Mouse (Mus musculus) bone marrow, adult 2 months (tissue): ENCODE results near the gene Tmem63c. TPM values are rescaled to one million over a fixed set of nuclear protein-coding genes. Genes with fewer than 3 reads are reported as not detected.

Experiments
- H3K27ac ChIP-seq: fragments of 200-500 bp; 2 replicates; pipeline ENCODE4 v1.5.1; 2012; ENCODE audit warnings: low read depth, mild to moderate bottlenecking, control low read depth, inconsistent platforms, low read length; ENCODE audit not compliant: control insufficient read depth, poor library complexity, insufficient read depth
- H3K4me1 ChIP-seq: fragments of 200-500 bp; 2 replicates; pipeline ENCODE4 v1.6.1; 2011; ENCODE audit warnings: low read length; ENCODE audit not compliant: control insufficient read depth, insufficient read depth
- H3K4me3 ChIP-seq: fragments of 200-500 bp; replicated peaks from 2 replicates; pipeline ENCODE3; 2011; ENCODE audit warnings: mild to moderate bottlenecking, low read depth, low read length, control low read depth; ENCODE audit not compliant: control insufficient read depth
- CTCF ChIP-seq: fragments of 200-500 bp; IDR thresholded peaks from 2 replicates; pipeline ENCODE4 v1.5.1; 2011; ENCODE audit warnings: low read length, control low read depth; ENCODE audit not compliant: control insufficient read depth, insufficient read depth
- POLR2A ChIP-seq: fragments of 200-500 bp; IDR thresholded peaks from 2 replicates; pipeline ENCODE4 v1.6.1; 2011; ENCODE audit warnings: low read depth, mild to moderate bottlenecking, control low read depth, low read length, borderline replicate concordance; ENCODE audit not compliant: control insufficient read depth
- WGBS: fragments of 180-500 bp; shearing (Covaris S2); methylation state at CpG from one replicate; pipeline ENCODE4 v1.1.7; 2018; 5-methylcytosine and 5-hydroxymethylcytosine counted together
- polyA plus RNA-seq: library from polyadenylated mRNA; stranded (reverse); fragments of >200 nt; gene quantifications from 2 replicates; pipeline ENCODE4 v1.2.4, GENCODE M21; 2011; ENCODE audit warnings: low replicate concordance; ENCODE audit not compliant: missing spikeins, insufficient read depth, insufficient read length

Tmem63c gene
- polyA plus RNA-seq, 1 experiment: not detected

GRCm38 (mm10) chr12:87087236-87087635 lies 66.1 kb downstream of the Tmem63c start:
- 67% methylated on average over 7 of the region's 7 CpGs for WGBS
- H3K27ac ChIP-seq: no peak overlapping the region
- H3K4me3 ChIP-seq: no peak overlapping the region
- H3K4me1 ChIP-seq: no peaks in the 10 kb centered on the region
- TF ChIP-seq CTCF: no peak
- TF ChIP-seq POLR2A: no peak

- Histone ChIP-seq H3K4me1 (no peaks in the 10 kb centered on the region), H3K4me3 (no peak overlapping the region), H3K27ac (no peak overlapping the region)
- 20% methylated on average over 4 of the region's 4 CpGs for WGBS
- TF ChIP-seq CTCF (no peak), POLR2A (no peak)
Observed at GRCm38 (mm10) chr12:87088331-87088730, 67.2 kb downstream of the Tmem63c start.

- no peak overlapping the region for H3K27ac ChIP-seq
- WGBS: 84% methylated on average over 4 of the region's 4 CpGs
Observed at GRCm38 (mm10) chr12:87089255-87089654, 68.1 kb downstream of the Tmem63c start.

GRCm38 (mm10) chr12:87089701-87090100 lies 68.6 kb downstream of the Tmem63c start:
- WGBS: 82% methylated on average over 2 of the region's 2 CpGs
- no peaks in the 10 kb centered on the region for H3K4me1 ChIP-seq
- H3K4me3 ChIP-seq: no peak overlapping the region
- no peak overlapping the region for H3K27ac ChIP-seq
- TF ChIP-seq POLR2A: no peak
- no peak for TF ChIP-seq CTCF

More at GRCm38 (mm10) chr12:87089255-87089654, 68.1 kb downstream of the Tmem63c start:
- no peaks in the 10 kb centered on the region for H3K4me1 ChIP-seq
- no peak for TF ChIP-seq CTCF
- no peak for TF ChIP-seq POLR2A
- H3K4me3 ChIP-seq: no peak overlapping the region

GRCm38 (mm10) chr12:87091916-87092315 lies 70.8 kb downstream of the Tmem63c start:
- no peak for TF ChIP-seq POLR2A
- TF ChIP-seq CTCF: no peak
- no peak overlapping the region for H3K27ac ChIP-seq
- H3K4me1 ChIP-seq: no peaks in the 10 kb centered on the region
- no peak overlapping the region for H3K4me3 ChIP-seq
- 57% methylated on average over 2 of the region's 2 CpGs for WGBS

GRCm38 (mm10) chr12:87093249-87093648 lies 72.1 kb downstream of the Tmem63c start:
- Histone ChIP-seq H3K27ac (no peak overlapping the region), H3K4me1 (no peaks in the 10 kb centered on the region), H3K4me3 (no peak overlapping the region)
- TF ChIP-seq POLR2A (no peak), CTCF (no peak)
- WGBS: 80% methylated on average over 4 of the region's 4 CpGs

- TF ChIP-seq CTCF: no peak
- TF ChIP-seq POLR2A: no peak
- H3K4me3 ChIP-seq: no peak overlapping the region
- 67% methylated on average over 6 of the region's 6 CpGs for WGBS
- H3K4me1 ChIP-seq: no peaks in the 10 kb centered on the region
- no peak overlapping the region for H3K27ac ChIP-seq
Observed at GRCm38 (mm10) chr12:87093671-87094070, 72.5 kb downstream of the Tmem63c start.

- 81% methylated on average over 4 of the region's 4 CpGs for WGBS
- no peak overlapping the region for H3K4me3 ChIP-seq
- TF ChIP-seq CTCF: no peak
- TF ChIP-seq POLR2A: no peak
- no peak overlapping the region for H3K27ac ChIP-seq
- H3K4me1 ChIP-seq: no peaks in the 10 kb centered on the region
Observed at GRCm38 (mm10) chr12:87100331-87100730, 79.2 kb downstream of the Tmem63c start.

- H3K27ac ChIP-seq: no peak within 1 kb of the TSS
- 12% methylated on average over 32 of the region's 32 CpGs for WGBS
- no peak within 1 kb of the TSS for H3K4me3 ChIP-seq
- no peaks in the 10 kb centered on the region for H3K4me1 ChIP-seq
- TF ChIP-seq CTCF (no peak), POLR2A (no peak)
Observed at GRCm38 (mm10) chr12:87102165-87102631, 81.1 kb downstream of the Tmem63c start, which contains the start of gene Ngb. Gene Ngb (minus strand): TSS chr12:87102539.
